Mouse (Mus musculus) thymus, adult 18-20 months (tissue): ENCODE measurements at regions not wholly inside any gene's neighbourhood (a gene's known extent, or its start where the extent isn't known, plus 50 kb on each side); places are given as distances from the start of the nearest gene placed in this dataset.

Source experiments
- DNase-seq, 2 experiments: peaks; one replicate each; pipeline ENCODE4 v3.0.0; 2022; ENCODE audit warnings: mixed read lengths in 2 of 2

DNA sequence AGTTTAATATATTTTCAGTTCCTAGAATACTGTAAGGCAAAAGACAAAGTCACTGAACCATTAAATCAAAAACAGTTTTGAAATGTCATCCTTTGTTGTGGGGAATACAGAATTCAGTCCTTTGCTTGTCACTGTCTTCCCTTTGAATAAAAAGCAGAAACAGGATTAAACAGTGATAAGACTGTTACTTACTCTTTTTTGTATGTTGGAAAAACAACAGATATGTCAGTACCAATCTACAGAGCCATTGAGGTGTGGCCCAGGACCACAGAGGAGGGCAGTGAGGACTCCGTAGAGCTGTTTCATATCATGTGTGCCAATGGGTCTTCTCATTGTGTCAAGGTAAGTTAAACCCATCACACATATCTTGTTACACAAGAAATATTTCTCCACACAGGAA, 55.6 kb upstream of the Mbnl1 start:
- no peak for DNase-seq

DNA sequence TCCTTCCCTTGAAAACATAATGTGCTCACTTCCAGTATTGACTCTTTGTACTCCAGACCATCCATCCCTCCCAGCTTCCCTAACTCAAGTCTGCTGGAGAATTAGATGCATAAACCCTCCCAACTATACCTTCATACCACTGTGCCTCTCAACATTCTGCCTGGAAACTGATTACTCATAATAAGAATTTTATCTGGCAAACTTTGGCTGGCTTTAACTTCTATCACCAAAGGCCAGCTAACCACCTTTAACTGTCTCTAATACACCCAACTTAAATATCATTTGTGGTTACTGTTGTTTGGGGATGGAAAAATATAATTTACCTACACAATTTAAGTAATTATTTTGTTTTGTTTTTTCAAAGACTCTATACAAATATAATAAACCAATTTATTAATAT, 54.0 kb upstream of the Mbnl1 start:
- DNase-seq, result no peak

DNA sequence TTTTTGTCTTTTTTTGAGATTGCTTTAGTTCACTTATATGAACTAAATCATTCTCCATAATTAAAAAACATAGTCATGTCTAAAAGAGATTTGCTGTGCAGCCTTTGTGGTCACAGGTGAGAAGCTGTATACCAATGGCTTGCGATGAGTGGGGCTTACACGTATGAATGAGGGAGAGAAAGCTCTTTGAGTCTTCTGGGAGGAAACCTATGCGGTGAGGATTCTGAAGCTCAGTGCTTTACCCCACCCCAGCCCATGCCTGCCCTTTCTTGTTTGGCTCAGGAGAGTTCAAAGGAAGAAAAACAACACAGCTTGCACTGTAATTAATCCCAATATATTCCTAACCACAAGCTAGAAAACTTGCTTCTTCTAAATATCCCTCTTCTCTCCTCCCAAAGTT, 53.4 kb upstream of the Mbnl1 start:
- no peak for DNase-seq
